Mouse (Mus musculus) intestine, embryonic 14.5 days (tissue): ENCODE data around the gene Zfp655. TPM values are rescaled to one million over a fixed set of nuclear protein-coding genes. Genes with fewer than 3 reads are reported as not detected.

Experiments
- ATAC-seq: fragments of 200-750 bp; cut with Nextera tagmentation; replicated peaks from 2 replicates; pipeline ENCODE4 v1.8.0; 2017; ENCODE audit warnings: low read depth, moderate number of reproducible peaks, moderate TSS enrichment, moderate library complexity; ENCODE audit not compliant: low FRiP score, low TSS enrichment
- DNase-seq: peaks from one replicate; pipeline ENCODE4 v3.0.0-alpha.2; 2018; ENCODE audit warnings: low spot score
- H3K27ac ChIP-seq: fragments of 300-500 bp; sonication (generic); 2 replicates; pipeline ENCODE4 v1.5.1; 2014; ENCODE audit warnings: low read depth, mild to moderate bottlenecking, control low read depth
- H3K27me3 ChIP-seq: fragments of 300-500 bp; sonication (generic); replicated peaks from 2 replicates; pipeline ENCODE4 v1.6.1; 2014; ENCODE audit warnings: low read length, control low read depth; ENCODE audit not compliant: control insufficient read depth, insufficient read depth
- H3K36me3 ChIP-seq: fragments of 300-500 bp; sonication (generic); 2 replicates; pipeline ENCODE4 v1.6.1; 2014; ENCODE audit warnings: low read length, control low read depth; ENCODE audit not compliant: control insufficient read depth, insufficient read depth
- H3K4me1 ChIP-seq: fragments of 300-500 bp; sonication (generic); replicated peaks from 2 replicates; pipeline ENCODE4 v1.6.1; 2014; ENCODE audit warnings: low read length, control low read depth, mixed read lengths; ENCODE audit not compliant: control insufficient read depth, insufficient read depth
- H3K4me2 ChIP-seq: fragments of 300-500 bp; sonication (generic); 2 replicates; pipeline ENCODE4 v1.6.1; 2014; ENCODE audit warnings: low read length
- H3K4me3 ChIP-seq: fragments of 300-500 bp; sonication (generic); 2 replicates; pipeline ENCODE4 v1.5.1; 2014; ENCODE audit warnings: low read depth, low read length, control low read depth, mixed read lengths
- H3K9ac ChIP-seq: fragments of 300-500 bp; sonication (generic); 2 replicates; pipeline ENCODE4 v1.6.1; 2014; ENCODE audit warnings: mild to moderate bottlenecking, low read length
- H3K9me3 ChIP-seq: fragments of 300-500 bp; sonication (generic); 2 replicates; pipeline ENCODE4 v1.6.1; 2016; ENCODE audit warnings: low read length, control low read depth; ENCODE audit not compliant: control insufficient read depth
- WGBS: fragments of 180-500 bp; shearing (Covaris S2); extraction: QIAGEN DNeasy Blood & Tissue Kit; methylation state at CpG from one replicate; pipeline ENCODE4 v1.1.7; 2014; 5-methylcytosine and 5-hydroxymethylcytosine counted together
- polyA plus RNA-seq: library from polyadenylated mRNA; unstranded; fragments of >200 nt; fragmentation: Nextera tagmentation; extraction: Ambion mirVana; gene quantifications from 2 replicates; pipeline ENCODE4 v1.2.1, GENCODE M21; 2014

Gene Zfp655
- polyA plus RNA-seq: 35.9 and 42.2 TPM in 2 replicates

- peak within 1 kb of the TSS; percentile 82 for H3K4me2 ChIP-seq
- H3K4me3 ChIP-seq: peak within 1 kb of the TSS; percentile 97
- H3K27ac ChIP-seq: peak within 1 kb of the TSS; percentile 91
- under 1% methylated on average over 42 of the region's 42 CpGs for WGBS
- ATAC-seq (peak; percentile 98), DNase-seq (peak; percentile 99)
- H3K4me1 ChIP-seq: peaks cover 12% of the 10 kb centered on the region; the same call in 1 of the 2 replicates
- peak within 1 kb of the TSS; percentile 98 for H3K9ac ChIP-seq
- no peaks in the 10 kb centered on the region for H3K9me3 ChIP-seq
- no peaks in the 10 kb centered on the region for H3K27me3 ChIP-seq
- H3K36me3 ChIP-seq: peaks cover 32% of the 10 kb centered on the region
Observed at GRCm38 (mm10) chr5:145231367-145231871, at the start of gene Zfp655. TSS of gene Zfp655 (plus strand) at chr5:145231715.

- DNase-seq: no peak
- ATAC-seq: no peak
- H3K36me3 ChIP-seq: peaks cover 79% of the 10 kb centered on the region
Observed at GRCm38 (mm10) chr5:145185244-145185643, 46.3 kb upstream of the Zfp655 start.

GRCm38 (mm10) chr5:145189416-145189815 lies 42.1 kb upstream of the Zfp655 start:
- ATAC-seq: no peak

More at GRCm38 (mm10) chr5:145185244-145185643, 46.3 kb upstream of the Zfp655 start:
- H3K27me3 ChIP-seq: no peaks in the 10 kb centered on the region
- H3K9me3 ChIP-seq: no peaks in the 10 kb centered on the region
- no peak overlapping the region for H3K27ac ChIP-seq
- H3K4me3 ChIP-seq: no peak overlapping the region
- peaks cover 8% of the 10 kb centered on the region for H3K4me1 ChIP-seq
- H3K9ac ChIP-seq: no peak overlapping the region
- no peak overlapping the region for H3K4me2 ChIP-seq
- WGBS: 91% methylated on average over 2 of the region's 2 CpGs

GRCm38 (mm10) chr5:145190373-145190772 lies 41.1 kb upstream of the Zfp655 start:
- DNase-seq (no peak), ATAC-seq (no peak)
- peak overlapping the region; percentile 96 for H3K9ac ChIP-seq
- peak overlapping the region; percentile 88; the same call in 1 of the 2 replicates for H3K27ac ChIP-seq
- 48% methylated on average over 5 of the region's 5 CpGs for WGBS
- peak overlapping the region; percentile 76 for H3K4me3 ChIP-seq
- H3K9me3 ChIP-seq: no peaks in the 10 kb centered on the region
- H3K4me1 ChIP-seq: peaks cover 18% of the 10 kb centered on the region
- H3K36me3 ChIP-seq: peaks cover 40% of the 10 kb centered on the region
- peak overlapping the region; percentile 92 for H3K4me2 ChIP-seq
- no peaks in the 10 kb centered on the region for H3K27me3 ChIP-seq

More at GRCm38 (mm10) chr5:145189416-145189815, 42.1 kb upstream of the Zfp655 start:
- Histone ChIP-seq H3K9me3 (no peaks in the 10 kb centered on the region), H3K4me2 (no peak overlapping the region), H3K27ac (no peak overlapping the region), H3K4me3 (0 out of 2 replicates have a peak overlapping the region, but pooled peaks have one; percentile 76), H3K27me3 (no peaks in the 10 kb centered on the region), H3K9ac (no peak overlapping the region), H3K4me1 (peaks cover 18% of the 10 kb centered on the region), H3K36me3 (peaks cover 40% of the 10 kb centered on the region)
- WGBS: 95% methylated on average over 6 of the region's 6 CpGs
- DNase-seq: no peak

GRCm38 (mm10) chr5:145190875-145191798 lies 40.4 kb upstream of the Zfp655 start:
- DNase-seq: peak; percentile 93
- under 1% methylated on average over 41 of the region's 41 CpGs for WGBS
- Histone ChIP-seq H3K9ac (peak overlapping the region; percentile 96), H3K36me3 (peaks cover 40% of the 10 kb centered on the region), H3K27ac (peak overlapping the region; percentile 88), H3K27me3 (no peaks in the 10 kb centered on the region), H3K9me3 (no peaks in the 10 kb centered on the region), H3K4me2 (peak overlapping the region; percentile 92), H3K4me1 (peaks cover 18% of the 10 kb centered on the region), H3K4me3 (peak overlapping the region; percentile 76)
- ATAC-seq: peak; percentile 85

- WGBS: 89% methylated on average over 2 of the region's 2 CpGs
- DNase-seq: no peak
- Histone ChIP-seq H3K36me3 (peaks cover 39% of the 10 kb centered on the region), H3K4me2 (peak within 1 kb of the TSS; percentile 92), H3K9ac (peak within 1 kb of the TSS; percentile 96), H3K9me3 (no peaks in the 10 kb centered on the region), H3K4me1 (peaks cover 18% of the 10 kb centered on the region), H3K4me3 (peak within 1 kb of the TSS; percentile 76), H3K27me3 (no peaks in the 10 kb centered on the region), H3K27ac (peak within 1 kb of the TSS; percentile 88)
- no peak for ATAC-seq
Observed at GRCm38 (mm10) chr5:145191962-145192361, 39.6 kb upstream of the Zfp655 start, which contains the start of gene Atp5j2. TSS of gene Atp5j2 (minus strand) at chr5:145192062.

- Histone ChIP-seq H3K4me3 (peak overlapping the region; percentile 87; the same call in 1 of the 2 replicates), H3K4me1 (peaks cover 12% of the 10 kb centered on the region), H3K4me2 (peak overlapping the region; percentile 75), H3K36me3 (peaks cover 15% of the 10 kb centered on the region), H3K9ac (no peak overlapping the region), H3K27me3 (no peaks in the 10 kb centered on the region), H3K9me3 (no peaks in the 10 kb centered on the region), H3K27ac (no peak overlapping the region)
- WGBS: 82% methylated on average over 7 of the region's 7 CpGs
- ATAC-seq (no peak), DNase-seq (no peak)
Observed at GRCm38 (mm10) chr5:145200387-145200786, 31.1 kb upstream of the Zfp655 start.

- Histone ChIP-seq H3K4me2 (peak within 1 kb of the TSS; percentile 75), H3K27me3 (no peaks in the 10 kb centered on the region), H3K27ac (peak within 1 kb of the TSS; percentile 59; the same call in 1 of the 2 replicates), H3K9me3 (no peaks in the 10 kb centered on the region), H3K4me1 (peaks cover 17% of the 10 kb centered on the region), H3K36me3 (0 out of 2 replicates have a peak, but pooled peaks cover 4% of the 10 kb centered on the region), H3K9ac (peak within 1 kb of the TSS; percentile 72), H3K4me3 (peak within 1 kb of the TSS; percentile 87)
- WGBS: 2% methylated on average over 37 of the region's 37 CpGs
- DNase-seq (peak; percentile 84), ATAC-seq (no peak)
Observed at GRCm38 (mm10) chr5:145201321-145201991, 30.1 kb upstream of the Zfp655 start, which contains the start of gene Zkscan14. TSS of gene Zkscan14 (minus strand) at chr5:145201868.
